Mouse (Mus musculus) neural tube, embryonic 13.5 days (tissue): Measurements from ENCODE around the gene Sycp2. TPM values are rescaled to one million over a fixed set of nuclear protein-coding genes. Genes with fewer than 3 reads are reported as not detected.
A peak's percentile ranks its signal among the peaks of the same experiment; 100 is the strongest.

Experiments
- ATAC-seq: fragments of 200-750 bp; cut with Nextera tagmentation; 2 replicates; pipeline ENCODE4 v1.8.0; 2017; ENCODE audit warnings: low read depth, mild to moderate bottlenecking, moderate TSS enrichment, moderate library complexity
- H3K27ac ChIP-seq: fragments of 300-500 bp; sonication (generic); replicated peaks from 2 replicates; pipeline ENCODE4 v1.5.1; 2015; ENCODE audit warnings: moderate library complexity, mild to moderate bottlenecking, inconsistent platforms
- H3K27me3 ChIP-seq: fragments of 300-500 bp; sonication (generic); 2 replicates; pipeline ENCODE4 v1.6.1; 2015; ENCODE audit warnings: mild to moderate bottlenecking, inconsistent platforms
- H3K36me3 ChIP-seq: fragments of 300-500 bp; sonication (generic); 2 replicates; pipeline ENCODE4 v1.6.1; 2015; ENCODE audit warnings: mild to moderate bottlenecking, inconsistent platforms
- H3K4me1 ChIP-seq: fragments of 300-500 bp; sonication (generic); replicated peaks from 2 replicates; pipeline ENCODE4 v1.6.1; 2015; ENCODE audit warnings: inconsistent platforms
- H3K4me2 ChIP-seq: fragments of 300-500 bp; sonication (generic); 2 replicates; pipeline ENCODE4 v1.6.1; 2015; ENCODE audit warnings: inconsistent platforms, mild to moderate bottlenecking, moderate library complexity
- H3K4me3 ChIP-seq: fragments of 300-500 bp; sonication (generic); 2 replicates; pipeline ENCODE4 v1.5.1; 2015; ENCODE audit warnings: mild to moderate bottlenecking, inconsistent platforms
- H3K9ac ChIP-seq: fragments of 300-500 bp; sonication (generic); 2 replicates; pipeline ENCODE4 v1.6.1; 2015; ENCODE audit warnings: moderate library complexity, mild to moderate bottlenecking, inconsistent platforms
- H3K9me3 ChIP-seq: fragments of 300-500 bp; sonication (generic); 2 replicates; pipeline ENCODE4 v1.6.1; 2016; ENCODE audit warnings: inconsistent platforms
- WGBS: fragments of 180-500 bp; shearing (Covaris S2); methylation state at CpG from one replicate; pipeline ENCODE4 v1.1.7; 2015; 5-methylcytosine and 5-hydroxymethylcytosine counted together
- polyA plus RNA-seq: library from polyadenylated mRNA; unstranded; fragments of >200 nt; fragmentation: Nextera tagmentation; extraction: Ambion mirVana; gene quantifications from 2 replicates; pipeline ENCODE4 v1.2.1, GENCODE M21; 2015

Sycp2 gene
- polyA plus RNA-seq, 1 experiment from 2014 or later: 0.17 TPM

DNA sequence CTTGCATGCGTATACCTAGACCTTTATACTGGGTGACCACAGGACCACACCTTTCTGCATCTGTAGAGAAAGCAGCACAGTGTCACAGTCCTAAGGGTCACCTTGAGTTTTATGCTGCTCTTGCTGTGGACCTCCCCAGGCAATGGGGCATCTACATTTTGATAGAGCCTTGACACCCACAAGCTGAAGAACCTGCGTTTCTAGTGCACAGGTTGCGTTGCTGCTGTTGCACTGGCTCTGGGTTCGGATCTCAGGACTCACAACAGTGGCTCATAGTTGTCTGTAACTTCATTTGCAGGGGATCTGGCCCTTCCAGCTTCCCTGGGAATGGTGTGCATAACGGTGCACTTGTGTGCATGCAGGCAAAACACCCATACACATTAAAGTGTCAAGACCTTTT is 19.7 kb upstream of the Sycp2 start:
- H3K9me3 ChIP-seq: no peaks in the 10 kb centered on the region
- 87% methylated on average over 5 of the region's 5 CpGs for WGBS
- H3K4me1 ChIP-seq: peaks cover 24% of the 10 kb centered on the region
- no peak overlapping the region for H3K4me3 ChIP-seq
- no peaks in the 10 kb centered on the region for H3K36me3 ChIP-seq
- no peak overlapping the region for H3K9ac ChIP-seq
- H3K27me3 ChIP-seq: no peaks in the 10 kb centered on the region; the same call in 1 of the 2 replicates
- no peak overlapping the region for H3K4me2 ChIP-seq
- ATAC-seq: no peak; the same call in 1 of the 2 replicates
- no peak overlapping the region for H3K27ac ChIP-seq

DNA sequence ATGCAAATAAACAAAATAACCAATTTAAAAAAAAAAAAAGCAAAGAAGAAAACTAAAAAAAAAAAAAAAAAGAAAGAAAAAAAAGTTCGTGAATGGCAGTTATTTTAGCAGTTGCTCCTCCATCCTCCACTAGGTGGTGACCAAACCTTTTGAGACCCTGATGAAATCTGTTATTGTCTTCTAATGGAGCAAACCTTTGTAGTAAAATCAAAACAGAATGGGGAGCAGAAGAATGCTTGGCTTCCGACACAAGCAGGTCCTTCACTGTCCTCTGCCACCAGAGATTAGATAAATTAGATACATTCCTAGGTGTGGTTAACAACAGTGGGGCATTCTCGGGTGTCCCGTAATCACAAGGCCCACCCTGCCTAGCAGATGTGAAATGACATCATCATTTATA is 18.7 kb upstream of the Sycp2 start:
- no peaks in the 10 kb centered on the region; the same call in 1 of the 2 replicates for H3K27me3 ChIP-seq
- peaks cover 29% of the 10 kb centered on the region for H3K4me1 ChIP-seq
- H3K4me2 ChIP-seq: no peak overlapping the region
- no peak overlapping the region for H3K9ac ChIP-seq
- no peaks in the 10 kb centered on the region for H3K36me3 ChIP-seq
- ATAC-seq: no peak
- no peaks in the 10 kb centered on the region for H3K9me3 ChIP-seq
- no peak overlapping the region for H3K27ac ChIP-seq
- WGBS: 42% methylated on average over 4 of the region's 4 CpGs
- no peak overlapping the region for H3K4me3 ChIP-seq

DNA sequence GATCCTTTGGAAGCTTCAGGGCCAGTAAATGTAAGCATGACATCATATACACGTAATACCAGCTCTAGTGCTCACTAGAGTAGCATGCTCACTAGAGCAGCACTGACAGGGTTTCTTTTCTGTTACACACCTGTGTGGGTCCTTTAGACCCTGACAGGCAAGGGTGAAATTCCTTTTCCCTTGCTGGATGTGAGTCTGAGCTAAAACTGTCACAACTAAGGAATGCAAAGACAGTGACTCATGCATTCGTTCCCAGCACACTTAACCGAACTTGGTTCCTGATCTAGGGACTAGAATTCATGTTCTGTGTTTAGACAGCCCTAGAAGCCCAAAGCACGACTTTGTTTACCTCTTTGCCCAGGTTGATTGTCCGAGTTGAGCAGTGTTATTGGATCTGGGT is 15.7 kb upstream of the Sycp2 start:
- H3K4me1 ChIP-seq: peaks cover 20% of the 10 kb centered on the region
- 87% methylated on average over 5 of the region's 5 CpGs for WGBS
- no peak overlapping the region for H3K4me3 ChIP-seq
- H3K9ac ChIP-seq: no peak overlapping the region
- H3K9me3 ChIP-seq: no peaks in the 10 kb centered on the region
- no peaks in the 10 kb centered on the region; the same call in 1 of the 2 replicates for H3K27me3 ChIP-seq
- H3K36me3 ChIP-seq: peaks cover 13% of the 10 kb centered on the region
- ATAC-seq: no peak
- H3K4me2 ChIP-seq: no peak overlapping the region
- H3K27ac ChIP-seq: no peak overlapping the region

DNA sequence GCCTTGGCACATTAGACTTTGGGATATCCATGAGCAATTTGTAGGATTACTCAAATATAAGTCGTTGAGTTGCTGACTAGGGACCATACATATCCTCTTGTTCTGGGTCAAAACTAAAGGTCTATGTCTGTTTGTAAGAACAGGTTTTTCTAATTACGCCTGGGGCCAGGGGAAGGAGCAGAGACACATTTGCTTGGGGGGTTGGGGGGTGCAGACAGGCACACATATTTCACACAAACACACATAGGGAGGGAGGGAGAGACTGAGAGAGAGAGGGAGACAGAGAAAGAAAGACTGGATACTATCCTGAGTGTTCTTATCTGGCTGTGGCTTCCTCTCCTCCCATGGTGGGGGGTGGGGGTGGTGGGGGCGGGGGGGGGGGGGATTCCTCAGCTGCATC is 14.7 kb upstream of the Sycp2 start:
- H3K4me2 ChIP-seq: no peak overlapping the region
- H3K9ac ChIP-seq: no peak overlapping the region
- ATAC-seq: no peak
- peak overlapping the region; percentile 46; the same call in 1 of the 2 replicates for H3K27ac ChIP-seq
- 44% methylated on average over 3 of the region's 3 CpGs for WGBS
- peaks cover 17% of the 10 kb centered on the region for H3K36me3 ChIP-seq
- no peaks in the 10 kb centered on the region; the same call in 1 of the 2 replicates for H3K27me3 ChIP-seq
- no peak overlapping the region for H3K4me3 ChIP-seq
- no peaks in the 10 kb centered on the region for H3K9me3 ChIP-seq
- peaks cover 20% of the 10 kb centered on the region for H3K4me1 ChIP-seq

DNA sequence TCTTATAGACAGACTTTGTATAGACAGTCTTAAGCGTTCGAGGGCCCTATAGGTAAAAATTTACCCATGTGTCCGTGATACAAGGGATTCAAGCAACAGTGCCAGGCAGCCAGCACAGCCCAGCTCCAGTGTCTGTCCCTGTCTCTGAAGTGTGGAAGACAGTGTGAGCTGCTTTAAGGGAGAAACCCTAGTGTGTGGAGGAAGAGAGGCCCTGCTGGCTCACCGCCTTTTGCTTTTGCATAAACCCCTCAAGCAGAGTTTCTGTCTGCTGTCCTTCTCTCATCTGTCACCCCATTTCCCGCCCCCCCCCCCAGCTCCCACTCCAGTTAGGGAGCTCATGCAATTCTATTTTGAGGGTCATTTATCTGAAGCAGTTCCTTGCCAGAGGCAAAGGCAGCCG is 14.1 kb upstream of the Sycp2 start:
- no peak overlapping the region for H3K9ac ChIP-seq
- peaks cover 17% of the 10 kb centered on the region for H3K36me3 ChIP-seq
- H3K9me3 ChIP-seq: no peaks in the 10 kb centered on the region
- no peak overlapping the region for H3K4me2 ChIP-seq
- no peaks in the 10 kb centered on the region; the same call in 1 of the 2 replicates for H3K27me3 ChIP-seq
- no peak for ATAC-seq
- H3K4me1 ChIP-seq: peaks cover 20% of the 10 kb centered on the region
- 0 out of 2 replicates have a peak overlapping the region, but pooled peaks have one; percentile 46 for H3K27ac ChIP-seq
- WGBS: 44% methylated on average over 6 of the region's 6 CpGs
- H3K4me3 ChIP-seq: no peak overlapping the region

DNA sequence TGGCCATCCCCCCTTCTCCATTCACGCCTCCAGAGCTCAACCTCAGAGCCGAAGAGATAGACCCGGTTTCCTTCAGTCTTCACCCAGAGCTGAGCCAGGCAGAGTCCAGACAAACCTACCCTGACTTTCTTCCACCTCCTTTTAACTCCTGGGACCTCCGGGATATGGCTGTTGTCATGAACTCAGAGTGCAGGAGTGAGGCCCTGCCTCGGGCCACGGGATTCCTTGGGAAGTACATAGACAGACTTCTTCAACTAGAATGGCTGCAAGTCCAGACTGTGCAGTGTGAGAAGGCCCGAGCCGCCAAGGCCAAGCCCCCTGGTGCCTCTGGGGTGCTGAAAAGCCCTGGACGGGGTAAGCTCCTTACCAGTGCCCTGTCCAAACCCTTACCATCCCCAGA is 13.1 kb upstream of the Sycp2 start:
- Histone ChIP-seq H3K4me1 (peaks cover 26% of the 10 kb centered on the region), H3K4me2 (no peak overlapping the region), H3K27me3 (no peaks in the 10 kb centered on the region; the same call in 1 of the 2 replicates), H3K36me3 (peaks cover 17% of the 10 kb centered on the region), H3K27ac (no peak overlapping the region), H3K9ac (no peak overlapping the region), H3K4me3 (no peak overlapping the region), H3K9me3 (no peaks in the 10 kb centered on the region)
- ATAC-seq: no peak
- WGBS: 83% methylated on average over 9 of the region's 9 CpGs

DNA sequence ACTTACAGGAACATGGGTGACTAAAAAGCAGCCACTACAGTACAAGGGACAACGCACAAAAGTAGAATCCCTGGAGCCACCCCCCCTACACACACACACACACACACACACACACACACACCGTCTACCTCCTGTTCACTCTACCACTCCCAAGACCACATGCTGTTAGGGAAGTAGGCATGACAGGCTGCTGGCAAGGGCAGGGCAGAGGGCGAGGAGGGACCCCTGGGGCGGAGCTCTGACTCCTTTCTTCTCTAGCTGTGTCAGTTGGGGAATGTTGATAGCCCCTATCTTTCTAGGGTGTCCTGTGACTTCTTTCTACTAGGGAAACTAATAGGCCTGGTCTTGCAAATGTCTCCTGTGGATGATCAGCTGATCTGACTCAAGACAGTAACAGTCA is 9.5 kb upstream of the Sycp2 start:
- H3K4me1 ChIP-seq: peaks cover 41% of the 10 kb centered on the region
- no peak overlapping the region for H3K4me3 ChIP-seq
- peaks cover 17% of the 10 kb centered on the region for H3K36me3 ChIP-seq
- H3K9ac ChIP-seq: no peak overlapping the region
- peaks cover 18% of the 10 kb centered on the region for H3K27me3 ChIP-seq
- H3K4me2 ChIP-seq: no peak overlapping the region
- 59% methylated on average over 4 of the region's 4 CpGs for WGBS
- H3K27ac ChIP-seq: no peak overlapping the region
- no peak for ATAC-seq
- no peaks in the 10 kb centered on the region for H3K9me3 ChIP-seq

DNA sequence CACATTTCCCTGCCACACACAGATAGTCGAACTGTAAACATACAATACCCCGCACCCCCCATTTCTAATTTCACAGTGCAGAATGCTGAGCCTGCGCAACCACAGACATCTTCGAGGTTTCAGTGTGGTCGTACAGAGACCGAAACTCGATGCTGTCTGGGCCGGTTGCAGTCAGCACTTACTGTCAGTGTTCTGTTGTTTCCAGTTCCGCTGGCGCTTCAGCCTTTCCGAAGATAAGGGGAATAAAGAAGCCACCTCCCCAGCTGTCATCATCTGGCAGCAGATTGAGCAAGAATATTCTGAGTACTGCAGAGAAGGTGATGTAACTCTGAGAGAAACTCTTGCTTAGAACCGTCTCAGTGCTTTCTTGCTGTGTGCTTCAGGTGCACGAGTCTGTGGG is 8.9 kb upstream of the Sycp2 start:
- no peak overlapping the region for H3K27ac ChIP-seq
- peaks cover 23% of the 10 kb centered on the region for H3K27me3 ChIP-seq
- WGBS: 74% methylated on average over 13 of the region's 13 CpGs
- H3K36me3 ChIP-seq: peaks cover 17% of the 10 kb centered on the region
- H3K4me1 ChIP-seq: peaks cover 36% of the 10 kb centered on the region
- no peak overlapping the region for H3K9ac ChIP-seq
- H3K4me2 ChIP-seq: no peak overlapping the region
- ATAC-seq: no peak
- H3K9me3 ChIP-seq: no peaks in the 10 kb centered on the region
- H3K4me3 ChIP-seq: no peak overlapping the region

DNA sequence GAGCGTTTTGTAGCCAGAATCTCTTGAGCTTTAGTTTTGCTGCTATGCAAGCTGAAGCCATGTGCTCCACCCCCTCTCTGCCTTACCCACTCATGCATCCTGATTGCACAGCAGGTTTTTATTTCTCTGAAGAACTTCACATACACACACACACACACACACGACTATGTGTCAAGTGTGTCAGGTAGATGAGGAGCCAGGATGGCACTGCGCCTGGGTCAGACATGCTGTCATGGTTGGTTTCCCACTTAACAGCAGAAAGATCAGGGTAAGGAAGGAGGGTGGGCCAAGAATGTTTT is 7.6 kb upstream of the Sycp2 start:
- WGBS: 19% methylated on average over 3 of the region's 3 CpGs
- Histone ChIP-seq H3K36me3 (peaks cover 7% of the 10 kb centered on the region), H3K9ac (peak overlapping the region; percentile 67), H3K27ac (peak overlapping the region; percentile 85), H3K4me1 (peaks cover 33% of the 10 kb centered on the region), H3K27me3 (peaks cover 24% of the 10 kb centered on the region), H3K4me3 (peak overlapping the region; percentile 49), H3K4me2 (peak overlapping the region; percentile 98), H3K9me3 (no peaks in the 10 kb centered on the region)
- no peak for ATAC-seq

DNA sequence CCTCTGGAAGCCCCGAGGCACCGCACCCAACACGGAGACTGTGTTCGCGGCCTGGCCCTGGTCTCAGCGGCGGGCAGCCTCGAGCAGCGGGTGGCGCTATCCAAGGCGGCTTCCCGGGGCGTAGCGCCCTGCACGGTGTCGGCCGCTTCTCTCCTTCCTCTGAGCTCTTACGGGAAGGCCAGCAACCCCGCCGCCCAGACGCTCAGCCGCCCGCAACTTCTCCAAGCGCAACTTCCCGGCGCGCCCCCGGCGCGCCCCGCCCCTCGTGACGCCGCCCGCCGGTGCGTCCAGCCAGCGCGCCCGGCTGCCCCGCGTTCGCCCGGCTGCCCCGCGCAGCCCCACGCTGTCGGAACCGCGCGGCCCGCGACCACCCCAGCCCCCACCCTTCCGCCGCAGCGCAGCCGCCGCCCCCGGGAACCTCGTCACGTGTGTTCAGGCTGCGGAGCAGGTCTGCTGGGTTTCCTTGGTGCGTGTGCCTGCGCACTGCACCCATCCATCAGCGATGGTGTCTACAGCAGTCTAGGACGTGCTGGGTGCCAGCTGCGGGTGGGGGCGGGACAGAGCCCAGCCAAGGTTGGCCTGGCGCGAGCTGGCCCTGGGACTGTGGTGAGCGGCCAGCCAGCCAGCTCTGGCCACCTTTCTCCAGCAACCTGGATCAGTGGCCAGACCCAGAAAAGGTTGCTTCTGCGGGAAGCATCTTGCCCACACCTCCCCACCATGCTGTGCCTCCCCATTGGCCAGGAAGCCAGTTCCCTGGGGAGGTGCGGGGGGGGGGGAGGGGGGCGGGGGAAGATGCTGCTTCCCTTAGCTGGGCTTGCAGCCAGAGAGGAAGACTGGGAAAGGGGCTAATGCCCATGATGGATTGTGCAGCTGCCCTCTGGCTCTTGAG is 7.0 kb upstream of the Sycp2 start, which contains the start of the genes Ppp1r3d and Fam217b:
Gene Ppp1r3d (minus strand): TSS at position 212 of the 889 bp plus-strand sequence.
Gene Fam217b (plus strand): TSS at position 264 of the 889 bp plus-strand sequence.
- Histone ChIP-seq H3K27me3 (peaks cover 24% of the 10 kb centered on the region), H3K9me3 (no peaks in the 10 kb centered on the region), H3K27ac (peak within 1 kb of the TSS; percentile 85), H3K4me2 (peak within 1 kb of the TSS; percentile 98), H3K36me3 (peaks cover 6% of the 10 kb centered on the region; the same call in 1 of the 2 replicates), H3K4me1 (peaks cover 33% of the 10 kb centered on the region), H3K4me3 (peak within 1 kb of the TSS; percentile 49), H3K9ac (peak within 1 kb of the TSS; percentile 67)
- under 1% methylated on average over 69 of the region's 74 CpGs for WGBS
- peak; percentile 93 for ATAC-seq

DNA sequence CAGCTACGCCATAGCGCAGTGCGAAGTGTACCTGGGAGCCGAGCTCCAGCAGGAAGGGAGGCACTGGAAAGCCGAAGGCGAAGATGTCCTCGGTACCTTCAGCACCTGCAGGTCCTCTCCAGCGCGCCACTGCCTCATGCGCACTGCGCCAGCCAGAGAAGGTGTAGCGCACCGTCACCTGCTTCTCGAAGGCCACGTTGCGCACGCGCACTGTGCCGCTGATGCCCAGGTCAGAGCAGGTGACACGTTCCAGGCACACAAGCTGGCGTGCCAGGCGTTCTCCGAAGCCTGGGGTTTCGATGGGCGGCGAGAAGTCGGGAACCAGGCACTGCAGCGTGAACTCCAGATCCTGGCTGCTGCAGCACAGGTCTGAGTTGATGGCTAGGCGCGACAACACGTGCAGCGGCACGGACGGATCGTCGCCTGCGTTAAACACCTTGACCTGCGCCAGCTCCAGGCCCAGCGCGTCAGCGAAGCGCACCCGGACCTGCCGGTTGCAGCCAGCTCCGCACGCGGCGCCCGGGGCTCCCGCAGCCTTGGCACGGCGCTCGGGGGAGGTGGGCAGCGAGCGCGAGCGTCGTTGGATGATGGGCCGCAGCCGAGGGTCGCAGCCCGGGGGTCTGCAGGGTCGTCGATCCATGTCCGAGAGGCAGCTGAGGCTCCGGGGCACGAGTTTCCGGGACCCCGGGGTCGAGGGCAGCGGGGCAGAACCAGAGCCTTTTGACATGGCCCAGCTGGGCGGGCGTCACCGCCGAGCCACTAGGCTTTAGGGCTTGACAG is 6.2 kb upstream of the Sycp2 start:
- WGBS: 16% methylated on average over 75 of the region's 75 CpGs
- H3K27me3 ChIP-seq: peaks cover 24% of the 10 kb centered on the region
- no peaks in the 10 kb centered on the region for H3K9me3 ChIP-seq
- H3K4me1 ChIP-seq: peaks cover 33% of the 10 kb centered on the region
- peaks cover 6% of the 10 kb centered on the region; the same call in 1 of the 2 replicates for H3K36me3 ChIP-seq
- peak overlapping the region; percentile 85 for H3K27ac ChIP-seq
- ATAC-seq: peak; percentile 17; the same call in 1 of the 2 replicates
- peak overlapping the region; percentile 98 for H3K4me2 ChIP-seq
- H3K9ac ChIP-seq: peak overlapping the region; percentile 67
- peak overlapping the region; percentile 49 for H3K4me3 ChIP-seq

DNA sequence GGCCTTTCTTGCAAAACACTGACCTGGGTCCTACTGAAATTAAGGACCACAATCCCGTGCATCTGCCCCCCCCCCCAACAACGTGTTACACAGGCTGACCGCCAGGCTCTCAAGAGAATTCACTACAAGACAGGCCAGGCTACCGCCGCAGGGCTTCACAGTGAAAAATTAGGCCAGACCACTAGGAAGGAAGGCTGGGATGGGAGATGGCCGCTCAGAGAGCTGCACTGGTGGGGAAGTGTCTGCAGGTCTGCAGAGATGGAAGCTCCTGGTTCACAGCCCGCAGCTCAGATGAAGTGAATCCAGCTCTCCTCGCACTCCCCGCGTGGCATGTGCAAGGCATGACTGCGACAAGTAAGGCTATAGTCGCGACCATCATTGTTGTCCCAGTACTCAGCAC is 5.6 kb upstream of the Sycp2 start:
- Histone ChIP-seq H3K27ac (no peak overlapping the region), H3K36me3 (peaks cover 3% of the 10 kb centered on the region; the same call in 1 of the 2 replicates), H3K4me3 (peak overlapping the region; percentile 49), H3K9ac (peak overlapping the region; percentile 67), H3K9me3 (no peaks in the 10 kb centered on the region), H3K27me3 (peaks cover 24% of the 10 kb centered on the region), H3K4me2 (peak overlapping the region; percentile 98), H3K4me1 (peaks cover 33% of the 10 kb centered on the region)
- 69% methylated on average over 13 of the region's 13 CpGs for WGBS
- no peak for ATAC-seq
